Mouse (Mus musculus) embryonic fibroblast, embryonic 13.5 days (primary cell): ENCODE results near the gene Rps19bp1.

Source experiments
- CTCF ChIP-seq: IDR thresholded peaks from 2 replicates; pipeline ENCODE4 v1.5.1; 2011; ENCODE audit warnings: mild to moderate bottlenecking, control low read depth, low read length, moderate library complexity, borderline replicate concordance; ENCODE audit not compliant: insufficient read depth
- POLR2A ChIP-seq: IDR thresholded peaks from 2 replicates; pipeline ENCODE4 v1.6.1; 2011; ENCODE audit warnings: low read depth, mild to moderate bottlenecking, control low read depth, low read length, moderate library complexity

DNA sequence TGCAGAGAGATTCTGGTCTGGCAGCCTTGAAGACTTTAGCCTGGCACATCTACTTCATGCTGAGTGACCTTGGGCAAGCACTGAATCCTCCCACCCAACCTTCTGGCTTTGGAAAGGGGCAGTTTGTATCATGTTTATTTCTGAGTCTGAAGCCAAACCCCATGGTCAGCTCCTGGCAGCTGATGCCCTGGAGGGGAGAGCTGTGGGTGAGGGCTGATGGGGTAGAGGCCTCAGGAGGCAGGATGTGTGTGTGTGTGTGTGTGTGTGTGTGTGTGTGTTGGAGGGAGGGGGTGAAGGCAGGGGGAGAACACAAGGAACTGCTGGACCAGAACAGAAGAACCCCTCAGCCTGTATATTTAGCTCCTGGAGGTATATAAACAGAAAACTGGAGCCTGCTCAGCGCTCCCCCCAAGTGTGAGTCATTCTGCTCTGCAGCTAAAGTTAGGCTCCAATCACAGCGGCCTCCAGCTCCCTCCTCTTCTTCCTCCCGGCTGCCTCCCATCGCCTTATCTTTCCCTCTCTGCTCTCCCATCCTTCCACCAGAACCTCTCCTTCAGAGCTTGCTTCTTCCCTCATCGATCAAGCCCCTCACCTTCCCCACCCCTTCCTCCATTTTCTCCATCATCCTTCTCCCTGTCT lies 14.1 kb upstream of the Rps19bp1 start:
- TF ChIP-seq CTCF (no peak), POLR2A (no peak)
